Mouse (Mus musculus): Measurements from ENCODE around the gene Rtn4rl2.

GRCm38 (mm10) chr2:84859991-84860780 is 26.3 kb downstream of the Rtn4rl2 start:
- TF ChIP-seq POLR2A (IDR thresholded peaks at IDR 0.05; ENCODE audit: insufficient read depth, low read depth, low read length) (no peak), CTCF (IDR thresholded peaks at IDR 0.05) (no peak)

Measured in heart, adult 2 months (tissue).